Mouse (Mus musculus) limb, embryonic 12.5 days (tissue): ENCODE data around the gene Cenps. TPM values are rescaled to one million over a fixed set of nuclear protein-coding genes. Genes with fewer than 3 reads are reported as not detected.

Experiments
- ATAC-seq: fragments of 200-750 bp; cut with Nextera tagmentation; 2 replicates; pipeline ENCODE4 v1.8.0; 2017; ENCODE audit warnings: low read depth, moderate TSS enrichment; ENCODE audit not compliant: insufficient number of reproducible peaks, insufficient read depth, low FRiP score, low TSS enrichment
- H3K27ac ChIP-seq: fragments of 300-500 bp; sonication (generic); 2 replicates; pipeline ENCODE4 v1.5.1; 2016; ENCODE audit warnings: mild to moderate bottlenecking, moderate library complexity
- H3K27me3 ChIP-seq: fragments of 300-500 bp; sonication (generic); 2 replicates; pipeline ENCODE4 v1.6.1; 2016; ENCODE audit warnings: mild to moderate bottlenecking, moderate library complexity
- H3K36me3 ChIP-seq: fragments of 300-500 bp; sonication (generic); 2 replicates; pipeline ENCODE4 v1.6.1; 2016; ENCODE audit warnings: mild to moderate bottlenecking, moderate library complexity
- H3K4me1 ChIP-seq: fragments of 300-500 bp; sonication (generic); replicated peaks from 2 replicates; pipeline ENCODE4 v1.6.1; 2016
- H3K4me2 ChIP-seq: fragments of 300-500 bp; sonication (generic); 2 replicates; pipeline ENCODE4 v1.6.1; 2016; ENCODE audit warnings: mild to moderate bottlenecking, moderate library complexity
- H3K4me3 ChIP-seq: fragments of 300-500 bp; sonication (generic); replicated peaks from 2 replicates; pipeline ENCODE4 v1.5.1; 2016; ENCODE audit warnings: mild to moderate bottlenecking
- H3K9ac ChIP-seq: fragments of 300-500 bp; sonication (generic); replicated peaks from 2 replicates; pipeline ENCODE4 v1.6.1; 2016; ENCODE audit warnings: mild to moderate bottlenecking, moderate library complexity
- H3K9me3 ChIP-seq: fragments of 300-500 bp; sonication (generic); 2 replicates; pipeline ENCODE4 v1.6.1; 2016; ENCODE audit warnings: mild to moderate bottlenecking, moderate library complexity
- WGBS: fragments of 180-500 bp; shearing (Covaris S2); methylation state at CpG from one replicate; pipeline ENCODE4 v1.1.7; 2016; 5-methylcytosine and 5-hydroxymethylcytosine counted together
- polyA plus RNA-seq: library from polyadenylated mRNA; unstranded; fragments of >200 nt; fragmentation: Nextera tagmentation; extraction: Ambion mirVana; gene quantifications from 2 replicates; pipeline ENCODE4 v1.2.1, GENCODE M21; 2016

Gene Cenps
- polyA plus RNA-seq, 1 experiment from 2014 or later, result 46.9 TPM

DNA sequence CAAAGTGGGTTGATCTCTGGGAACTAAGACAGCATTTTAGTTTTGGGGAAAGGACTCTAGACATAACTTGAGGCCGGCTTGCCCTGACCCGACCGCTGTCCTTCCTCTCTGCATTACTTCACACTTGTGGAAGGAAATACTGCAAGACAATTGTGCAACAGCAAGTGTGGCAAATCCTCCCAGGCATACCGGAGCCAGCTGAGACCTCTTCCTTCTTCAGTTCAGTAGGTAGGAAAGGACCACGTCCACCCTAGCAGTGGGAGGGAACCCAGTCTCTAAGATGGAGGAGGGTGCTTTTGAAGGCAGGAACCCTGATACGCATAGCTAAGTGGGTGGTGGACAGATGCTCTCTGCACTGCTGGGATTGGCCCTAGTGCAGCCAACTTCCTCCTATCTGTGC is 18.3 kb upstream of the Cenps start:
- Histone ChIP-seq H3K9ac (no peak overlapping the region), H3K27me3 (no peaks in the 10 kb centered on the region), H3K4me2 (no peak overlapping the region), H3K36me3 (peaks cover 100% of the 10 kb centered on the region), H3K27ac (no peak overlapping the region), H3K9me3 (no peaks in the 10 kb centered on the region), H3K4me3 (no peak overlapping the region), H3K4me1 (no peaks in the 10 kb centered on the region)
- no peak for ATAC-seq
- 94% methylated on average over 6 of the region's 6 CpGs for WGBS

DNA sequence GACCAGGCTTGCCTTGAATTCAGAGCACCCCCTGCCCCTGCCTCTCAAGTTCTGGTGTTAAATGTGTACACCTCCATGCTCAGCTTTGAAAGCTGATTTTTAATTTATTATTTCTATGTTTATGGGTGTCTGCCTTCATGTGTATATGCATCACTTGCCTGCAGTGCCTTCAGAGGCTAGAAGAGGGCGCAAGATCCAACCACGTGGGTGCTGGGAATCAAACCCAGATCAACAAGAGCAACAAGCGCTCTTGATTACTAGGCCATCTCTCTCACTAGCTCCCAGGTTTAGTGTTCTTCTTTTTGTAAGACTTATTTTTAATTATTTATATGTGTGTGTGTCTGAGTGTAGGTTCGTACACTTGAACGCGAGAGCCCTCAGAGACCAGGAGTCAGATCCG is 17.4 kb upstream of the Cenps start:
- no peak for ATAC-seq
- Histone ChIP-seq H3K9ac (no peak overlapping the region), H3K9me3 (no peaks in the 10 kb centered on the region), H3K36me3 (peaks cover 100% of the 10 kb centered on the region), H3K27me3 (no peaks in the 10 kb centered on the region), H3K4me1 (no peaks in the 10 kb centered on the region), H3K4me3 (no peak overlapping the region), H3K4me2 (no peak overlapping the region), H3K27ac (no peak overlapping the region)
- 96% methylated on average over 7 of the region's 7 CpGs for WGBS

DNA sequence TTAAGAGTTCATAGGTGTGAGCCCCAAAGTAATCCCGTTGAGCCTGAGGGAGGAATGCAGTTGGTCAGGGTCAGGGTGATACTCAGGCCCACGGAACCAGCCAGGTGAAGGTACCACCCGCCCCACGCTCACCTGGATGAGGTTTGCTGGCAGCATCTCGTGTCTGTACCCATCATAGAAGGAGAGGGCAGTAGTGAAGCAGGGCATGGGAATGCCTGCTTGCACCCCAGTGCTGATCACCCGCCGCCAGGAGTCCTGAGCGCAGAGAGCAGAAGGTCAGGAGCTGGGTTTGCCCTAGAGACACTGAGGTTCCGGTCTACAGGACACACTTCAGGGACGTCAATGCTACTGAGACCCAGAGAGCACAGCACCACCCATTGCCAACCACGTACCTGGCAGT is 13.3 kb upstream of the Cenps start:
- H3K9ac ChIP-seq, result no peak overlapping the region
- H3K9me3 ChIP-seq, result no peaks in the 10 kb centered on the region
- H3K36me3 ChIP-seq, result peaks cover 68% of the 10 kb centered on the region
- H3K27me3 ChIP-seq, result no peaks in the 10 kb centered on the region
- no peak overlapping the region for H3K4me3 ChIP-seq
- ATAC-seq, result no peak
- H3K4me2 ChIP-seq, result no peak overlapping the region
- 92% methylated on average over 11 of the region's 11 CpGs for WGBS
- H3K27ac ChIP-seq, result no peak overlapping the region
- H3K4me1 ChIP-seq, result peaks cover 9% of the 10 kb centered on the region; the same call in 1 of the 2 replicates

DNA sequence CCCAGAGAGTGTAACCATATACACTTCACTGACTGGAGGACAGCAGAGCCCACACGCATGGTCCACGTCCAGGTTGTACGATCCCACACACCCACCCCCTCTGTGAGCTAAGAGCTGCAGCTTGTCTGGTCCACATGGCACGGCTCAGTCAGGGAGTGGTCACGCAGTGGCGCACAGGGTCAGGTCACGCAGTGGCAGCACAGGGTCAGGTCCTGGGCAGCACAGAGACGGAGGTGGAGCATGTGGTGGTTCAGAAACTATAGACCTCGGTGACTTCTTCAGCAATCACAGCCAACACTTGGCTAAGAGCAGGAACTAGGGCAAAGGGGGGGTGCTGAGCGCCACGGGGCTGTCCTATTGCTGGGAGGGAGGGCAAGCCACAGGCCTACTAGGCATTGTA is 12.8 kb upstream of the Cenps start:
- Histone ChIP-seq H3K4me3 (no peak overlapping the region), H3K9ac (no peak overlapping the region), H3K9me3 (no peaks in the 10 kb centered on the region), H3K27me3 (no peaks in the 10 kb centered on the region), H3K4me2 (no peak overlapping the region), H3K27ac (no peak overlapping the region), H3K4me1 (peaks cover 9% of the 10 kb centered on the region; the same call in 1 of the 2 replicates), H3K36me3 (peaks cover 64% of the 10 kb centered on the region)
- WGBS, result 88% methylated on average over 11 of the region's 11 CpGs
- no peak for ATAC-seq

DNA sequence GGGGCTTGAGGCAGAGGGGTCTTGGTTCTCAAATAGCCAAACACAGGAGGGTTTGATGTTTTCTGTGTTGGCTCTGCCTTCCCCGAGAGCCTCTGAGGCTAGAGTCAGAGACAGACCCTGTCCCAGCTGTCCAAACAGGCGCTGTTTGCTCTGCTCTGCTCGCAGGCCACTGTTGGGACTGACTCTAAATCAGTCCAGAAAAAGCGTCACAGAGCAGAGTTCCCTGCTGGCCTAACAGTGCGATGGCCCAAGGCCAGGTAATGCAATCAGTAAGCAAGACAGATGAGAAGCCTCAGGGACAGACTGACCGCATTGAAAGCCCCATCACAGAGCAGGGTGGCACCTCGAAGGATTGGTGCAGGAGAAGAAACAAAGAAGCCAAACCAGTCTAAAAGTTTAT is 12.2 kb upstream of the Cenps start:
- ATAC-seq, result no peak
- no peak overlapping the region for H3K4me3 ChIP-seq
- H3K4me2 ChIP-seq, result no peak overlapping the region
- H3K27ac ChIP-seq, result no peak overlapping the region
- H3K9ac ChIP-seq, result no peak overlapping the region
- peaks cover 9% of the 10 kb centered on the region; the same call in 1 of the 2 replicates for H3K4me1 ChIP-seq
- no peaks in the 10 kb centered on the region for H3K9me3 ChIP-seq
- peaks cover 57% of the 10 kb centered on the region for H3K36me3 ChIP-seq
- no peaks in the 10 kb centered on the region for H3K27me3 ChIP-seq
- 81% methylated on average over 7 of the region's 7 CpGs for WGBS

DNA sequence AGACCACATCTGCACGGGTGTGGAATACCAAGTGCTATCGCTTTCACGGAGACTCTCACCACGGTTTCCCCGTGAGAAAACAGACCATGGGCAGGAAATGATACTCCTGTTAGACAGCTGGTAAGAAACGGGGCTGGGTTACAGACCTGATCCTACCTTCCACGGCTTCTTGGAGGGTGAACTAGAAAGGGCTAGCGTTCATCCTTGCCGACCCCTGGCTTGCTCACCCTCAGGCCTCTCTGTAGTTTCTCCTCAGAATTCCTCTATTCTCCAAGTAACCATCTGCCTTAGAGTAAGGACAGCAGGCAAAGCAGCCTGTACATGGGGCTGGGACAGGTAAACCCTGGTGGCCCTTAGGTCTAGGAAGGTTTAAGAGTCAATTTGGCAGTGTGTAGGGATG is 11.8 kb upstream of the Cenps start:
- peaks cover 53% of the 10 kb centered on the region for H3K36me3 ChIP-seq
- no peaks in the 10 kb centered on the region for H3K9me3 ChIP-seq
- H3K27ac ChIP-seq, result no peak overlapping the region
- no peaks in the 10 kb centered on the region for H3K27me3 ChIP-seq
- H3K9ac ChIP-seq, result no peak overlapping the region
- peaks cover 9% of the 10 kb centered on the region; the same call in 1 of the 2 replicates for H3K4me1 ChIP-seq
- no peak for ATAC-seq
- no peak overlapping the region for H3K4me3 ChIP-seq
- no peak overlapping the region for H3K4me2 ChIP-seq
- WGBS, result 80% methylated on average over 9 of the region's 9 CpGs

DNA sequence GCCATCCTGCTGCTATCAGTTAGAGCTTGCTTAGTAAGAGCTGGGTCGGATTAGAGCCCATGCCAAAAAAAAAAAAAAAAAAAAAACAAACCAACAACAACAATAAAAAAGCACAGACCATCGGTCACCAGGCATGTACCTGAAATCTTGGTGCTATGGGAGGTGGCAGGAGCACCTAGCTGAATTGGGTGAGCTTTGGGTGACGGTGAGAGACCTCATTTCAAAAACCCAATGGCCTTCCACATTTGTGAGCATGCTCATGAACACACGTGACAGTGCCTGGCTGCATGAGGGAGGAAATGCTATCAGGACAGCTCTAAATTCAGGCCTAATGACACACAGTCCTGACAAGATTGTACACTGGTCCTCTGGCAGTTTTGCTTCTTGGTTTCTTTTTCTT is 10.7 kb upstream of the Cenps start:
- Histone ChIP-seq H3K27me3 (no peaks in the 10 kb centered on the region), H3K9me3 (no peaks in the 10 kb centered on the region), H3K4me2 (no peak overlapping the region), H3K9ac (no peak overlapping the region), H3K36me3 (peaks cover 42% of the 10 kb centered on the region), H3K4me1 (peaks cover 9% of the 10 kb centered on the region; the same call in 1 of the 2 replicates), H3K27ac (no peak overlapping the region), H3K4me3 (no peak overlapping the region)
- ATAC-seq, result no peak
- 77% methylated on average over 4 of the region's 4 CpGs for WGBS

DNA sequence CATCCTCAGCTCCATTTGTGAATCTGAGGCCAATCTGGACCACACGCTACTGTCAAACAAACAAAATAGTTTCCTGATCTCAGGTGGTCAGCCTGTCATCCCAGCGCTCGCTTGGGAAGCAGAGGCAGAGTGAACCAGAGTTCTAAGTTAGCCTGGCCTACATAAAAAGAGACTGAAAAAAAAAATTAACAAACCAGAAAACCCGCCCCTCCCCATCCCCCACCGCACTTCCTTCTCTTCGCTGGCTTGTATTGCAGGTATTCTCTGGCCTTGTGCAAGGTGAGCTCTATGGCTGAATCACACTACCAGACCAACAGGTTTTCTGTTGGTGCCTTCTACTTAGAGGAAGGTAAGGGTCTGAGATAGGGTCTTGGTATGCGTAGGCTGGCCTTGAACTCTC is 10.1 kb upstream of the Cenps start:
- H3K4me2 ChIP-seq, result no peak overlapping the region
- 83% methylated on average over 7 of the region's 7 CpGs for WGBS
- H3K27me3 ChIP-seq, result no peaks in the 10 kb centered on the region
- no peak overlapping the region for H3K9ac ChIP-seq
- peaks cover 9% of the 10 kb centered on the region; the same call in 1 of the 2 replicates for H3K4me1 ChIP-seq
- no peak for ATAC-seq
- peaks cover 36% of the 10 kb centered on the region for H3K36me3 ChIP-seq
- H3K4me3 ChIP-seq, result no peak overlapping the region
- H3K9me3 ChIP-seq, result no peaks in the 10 kb centered on the region
- no peak overlapping the region for H3K27ac ChIP-seq

DNA sequence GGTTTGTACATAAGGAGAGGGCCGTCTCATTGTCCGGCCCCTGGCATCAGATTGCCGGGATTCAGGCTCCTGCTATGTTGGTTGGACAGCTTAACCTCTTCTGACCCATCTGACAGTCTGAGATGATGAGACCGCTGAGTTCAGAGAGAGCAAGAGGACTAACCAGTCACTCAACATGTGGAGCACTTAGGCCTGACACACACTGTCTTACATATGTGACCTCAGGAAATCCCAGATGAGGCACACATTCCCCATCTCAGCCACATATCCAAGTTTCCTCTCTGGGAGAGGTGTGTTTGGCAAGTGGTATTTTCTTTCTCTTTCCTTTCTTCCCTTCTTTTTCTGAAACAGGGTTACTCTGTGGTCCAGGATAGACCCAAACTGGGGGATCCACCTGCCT is 7.7 kb upstream of the Cenps start:
- no peaks in the 10 kb centered on the region for H3K27me3 ChIP-seq
- peaks cover 9% of the 10 kb centered on the region; the same call in 1 of the 2 replicates for H3K4me1 ChIP-seq
- 80% methylated on average over 4 of the region's 4 CpGs for WGBS
- H3K4me3 ChIP-seq, result no peak overlapping the region
- ATAC-seq, result no peak
- H3K27ac ChIP-seq, result no peak overlapping the region
- H3K9me3 ChIP-seq, result no peaks in the 10 kb centered on the region
- no peak overlapping the region for H3K9ac ChIP-seq
- H3K36me3 ChIP-seq, result peaks cover 13% of the 10 kb centered on the region
- H3K4me2 ChIP-seq, result no peak overlapping the region

DNA sequence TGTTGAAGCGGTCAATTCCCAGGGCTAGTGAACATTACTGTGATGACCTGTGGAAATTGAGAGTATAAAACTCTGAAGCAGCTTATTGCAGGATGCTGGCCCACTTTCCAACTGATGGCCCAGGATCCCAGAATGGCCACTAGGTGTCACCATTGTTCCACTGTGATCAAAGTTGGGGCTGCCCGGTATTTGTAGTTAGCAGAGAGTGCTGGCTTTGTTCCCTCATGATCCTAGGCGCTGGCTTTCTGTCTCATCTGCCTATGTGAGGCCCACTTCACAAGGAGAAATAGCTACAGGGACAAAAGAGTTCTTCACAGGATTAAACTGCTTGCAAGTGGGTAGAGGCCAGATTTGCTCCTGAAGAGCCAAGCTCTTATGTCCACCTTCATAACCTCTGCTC is 7.0 kb upstream of the Cenps start:
- no peaks in the 10 kb centered on the region for H3K9me3 ChIP-seq
- H3K4me1 ChIP-seq, result peaks cover 9% of the 10 kb centered on the region; the same call in 1 of the 2 replicates
- H3K36me3 ChIP-seq, result peaks cover 6% of the 10 kb centered on the region; the same call in 1 of the 2 replicates
- H3K27me3 ChIP-seq, result no peaks in the 10 kb centered on the region
- ATAC-seq, result peak; percentile 82; the same call in 1 of the 2 replicates
- H3K27ac ChIP-seq, result no peak overlapping the region
- no peak overlapping the region for H3K4me3 ChIP-seq
- no peak overlapping the region for H3K9ac ChIP-seq
- H3K4me2 ChIP-seq, result no peak overlapping the region
- WGBS, result 7% methylated on average over 3 of the region's 3 CpGs

DNA sequence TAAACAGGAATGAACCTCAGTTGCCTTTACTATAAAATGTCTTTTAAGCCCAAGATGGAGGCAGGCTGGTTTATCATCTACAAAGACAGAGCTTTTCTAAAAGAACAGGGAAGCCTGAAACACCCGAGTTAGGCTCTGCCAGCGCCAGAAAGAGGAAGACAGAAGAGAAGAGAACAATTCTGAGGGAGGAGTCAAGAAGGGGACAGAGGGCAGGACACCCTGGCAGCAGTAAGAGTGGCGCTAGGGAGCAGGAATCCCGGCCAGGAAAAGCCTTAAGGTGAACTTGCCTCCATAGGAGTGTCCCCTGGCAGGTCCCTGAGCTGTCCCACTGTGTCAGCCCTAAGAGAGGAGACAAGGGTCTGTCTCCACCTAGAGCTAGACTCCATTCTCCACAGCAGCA is 6.2 kb upstream of the Cenps start:
- WGBS, result 26% methylated on average over 4 of the region's 4 CpGs
- ATAC-seq, result no peak
- Histone ChIP-seq H3K9ac (no peak overlapping the region), H3K4me1 (peaks cover 9% of the 10 kb centered on the region; the same call in 1 of the 2 replicates), H3K36me3 (no peaks in the 10 kb centered on the region), H3K27me3 (no peaks in the 10 kb centered on the region), H3K9me3 (no peaks in the 10 kb centered on the region), H3K4me3 (no peak overlapping the region), H3K27ac (no peak overlapping the region), H3K4me2 (no peak overlapping the region)

DNA sequence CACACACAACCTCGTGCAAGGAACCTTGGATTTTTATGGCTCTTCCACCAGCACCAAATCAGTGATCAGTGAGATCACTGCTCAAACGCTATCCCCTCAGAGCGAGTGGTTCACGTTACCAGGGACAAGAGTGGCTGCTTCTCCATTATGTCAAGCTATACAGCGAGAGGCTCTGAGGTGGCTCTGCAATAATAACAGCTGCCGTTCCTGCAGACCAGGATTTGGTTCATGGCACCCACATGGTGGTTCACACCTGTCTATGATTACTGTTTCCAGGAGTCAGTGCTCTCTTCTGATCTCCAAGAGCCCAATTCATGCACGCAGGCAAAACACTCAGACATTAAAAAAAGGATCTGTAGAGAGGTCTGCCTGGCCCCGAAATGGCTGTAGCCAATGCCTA is 1.1 kb upstream of the Cenps start:
- ATAC-seq, result no peak
- no peak overlapping the region for H3K4me2 ChIP-seq

More for the DNA sequence above, 1.1 kb upstream of the Cenps start:
- Histone ChIP-seq H3K36me3 (no peaks in the 10 kb centered on the region), H3K4me3 (no peak overlapping the region), H3K9ac (no peak overlapping the region), H3K4me1 (peaks cover 7% of the 10 kb centered on the region), H3K27me3 (no peaks in the 10 kb centered on the region), H3K27ac (no peak overlapping the region), H3K9me3 (no peaks in the 10 kb centered on the region)
- WGBS, result 57% methylated on average over 8 of the region's 8 CpGs
